Mouse (Mus musculus): ENCODE data around the gene Sirt4.

DNA sequence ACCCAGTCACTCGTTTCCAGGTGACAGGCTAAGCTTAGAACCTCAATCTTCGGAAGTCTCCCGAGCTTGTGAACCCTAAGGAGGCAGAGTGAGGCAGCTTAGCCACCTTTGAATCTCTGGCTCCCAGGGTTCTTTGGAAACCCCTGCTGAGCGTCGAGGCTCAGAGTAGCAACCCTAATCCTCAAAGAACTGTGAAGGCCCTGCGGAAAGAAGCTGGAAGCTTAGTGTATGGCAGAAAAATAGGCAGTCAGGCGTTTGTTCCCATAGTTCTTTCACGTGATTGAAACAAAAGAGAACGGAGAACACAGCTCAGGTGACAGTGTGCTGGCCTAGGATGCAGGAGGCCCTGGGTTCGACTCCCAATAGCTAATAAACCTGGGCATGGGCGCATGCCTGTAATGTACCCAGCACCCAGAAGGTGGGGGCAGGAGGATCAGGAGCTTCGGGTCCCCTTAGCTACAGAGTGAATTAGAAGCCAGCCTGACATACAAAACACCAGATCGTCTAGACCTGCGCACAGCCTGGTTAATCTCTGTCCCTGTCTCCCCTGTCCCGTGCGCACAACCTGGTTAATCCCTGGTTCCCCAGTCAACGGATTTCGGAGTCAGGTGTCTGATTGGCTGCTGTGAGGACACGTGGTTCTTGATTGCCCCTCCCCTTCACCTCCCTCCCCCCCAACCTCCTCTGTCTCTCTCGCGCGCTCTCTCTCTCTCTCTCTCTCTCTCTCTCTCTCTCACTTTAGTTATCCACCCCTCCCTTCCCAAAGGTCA is 9.0 kb downstream of the Sirt4 start:
- no peak for TF ChIP-seq CTCF (IDR thresholded peaks at IDR 0.05)
- peak; percentile 44; the same call in 1 of the 2 replicates for TF ChIP-seq POLR2A (IDR thresholded peaks at IDR 0.05; ENCODE audit: insufficient read depth, low read depth, low read length)
